Mouse (Mus musculus) hindbrain, embryonic 13.5 days (tissue): ENCODE data around the gene Acoxl. TPM values are rescaled to one million over a fixed set of nuclear protein-coding genes. Genes with fewer than 3 reads are reported as not detected.
A peak's percentile ranks its signal among the peaks of the same experiment; 100 is the strongest.

Source experiments
- ATAC-seq: fragments of 200-750 bp; cut with Nextera tagmentation; 2 replicates; pipeline ENCODE4 v1.8.0; 2017; ENCODE audit warnings: moderate TSS enrichment; ENCODE audit not compliant: low FRiP score
- H3K27ac ChIP-seq: fragments of 300-500 bp; sonication (generic); 2 replicates; pipeline ENCODE4 v1.5.1; 2015; ENCODE audit warnings: inconsistent platforms, mild to moderate bottlenecking, moderate library complexity
- H3K27me3 ChIP-seq: fragments of 300-500 bp; sonication (generic); 2 replicates; pipeline ENCODE4 v1.6.1; 2015; ENCODE audit warnings: mild to moderate bottlenecking, inconsistent platforms
- H3K36me3 ChIP-seq: fragments of 300-500 bp; sonication (generic); 2 replicates; pipeline ENCODE4 v1.6.1; 2015; ENCODE audit warnings: mild to moderate bottlenecking, inconsistent platforms
- H3K4me1 ChIP-seq: fragments of 300-500 bp; sonication (generic); replicated peaks from 2 replicates; pipeline ENCODE4 v1.6.1; 2015; ENCODE audit warnings: inconsistent platforms
- H3K4me2 ChIP-seq: fragments of 300-500 bp; sonication (generic); 2 replicates; pipeline ENCODE4 v1.6.1; 2015; ENCODE audit warnings: inconsistent platforms, mild to moderate bottlenecking, moderate library complexity
- H3K4me3 ChIP-seq: fragments of 300-500 bp; sonication (generic); 2 replicates; pipeline ENCODE4 v1.5.1; 2015; ENCODE audit warnings: mild to moderate bottlenecking, inconsistent platforms
- H3K9ac ChIP-seq: fragments of 300-500 bp; sonication (generic); 2 replicates; pipeline ENCODE4 v1.6.1; 2015; ENCODE audit warnings: mild to moderate bottlenecking, inconsistent platforms
- H3K9me3 ChIP-seq: fragments of 300-500 bp; sonication (generic); 2 replicates; pipeline ENCODE4 v1.6.1; 2016; ENCODE audit warnings: inconsistent platforms
- WGBS: fragments of 180-500 bp; shearing (Covaris S2); methylation state at CpG from one replicate; pipeline ENCODE4 v1.1.7; 2015; 5-methylcytosine and 5-hydroxymethylcytosine counted together
- polyA plus RNA-seq: library from polyadenylated mRNA; unstranded; fragments of >200 nt; fragmentation: Nextera tagmentation; extraction: Ambion mirVana; gene quantifications from 2 replicates; pipeline ENCODE4 v1.2.1, GENCODE M21; 2015

Acoxl gene
- polyA plus RNA-seq, 1 experiment from 2014 or later: not detected

GRCm38 (mm10) chr2:127846008-127846407 lies 7.3 kb downstream of the Acoxl start:
- no peaks in the 10 kb centered on the region for H3K36me3 ChIP-seq
- H3K4me1 ChIP-seq: no peaks in the 10 kb centered on the region
- no peak for ATAC-seq
- no peaks in the 10 kb centered on the region for H3K9me3 ChIP-seq
- H3K27ac ChIP-seq: no peak overlapping the region
- H3K9ac ChIP-seq: no peak overlapping the region
- no peak overlapping the region for H3K4me2 ChIP-seq
- H3K4me3 ChIP-seq: no peak overlapping the region
- no peaks in the 10 kb centered on the region for H3K27me3 ChIP-seq

GRCm38 (mm10) chr2:127846571-127846970 lies 7.9 kb downstream of the Acoxl start:
- H3K36me3 ChIP-seq: no peaks in the 10 kb centered on the region
- no peak overlapping the region for H3K9ac ChIP-seq
- H3K4me3 ChIP-seq: no peak overlapping the region
- no peaks in the 10 kb centered on the region for H3K27me3 ChIP-seq
- no peak overlapping the region for H3K4me2 ChIP-seq
- no peak for ATAC-seq
- no peaks in the 10 kb centered on the region for H3K9me3 ChIP-seq
- WGBS: 38% methylated on average over 1 of the region's 1 CpGs
- no peak overlapping the region for H3K27ac ChIP-seq
- H3K4me1 ChIP-seq: no peaks in the 10 kb centered on the region

GRCm38 (mm10) chr2:127850371-127850770 lies 11.7 kb downstream of the Acoxl start:
- 87% methylated on average over 2 of the region's 2 CpGs for WGBS
- Histone ChIP-seq H3K36me3 (no peaks in the 10 kb centered on the region), H3K9ac (no peak overlapping the region), H3K4me2 (no peak overlapping the region), H3K9me3 (no peaks in the 10 kb centered on the region), H3K27me3 (no peaks in the 10 kb centered on the region), H3K4me1 (no peaks in the 10 kb centered on the region), H3K27ac (no peak overlapping the region), H3K4me3 (no peak overlapping the region)
- no peak for ATAC-seq

GRCm38 (mm10) chr2:127854332-127854991 lies 15.8 kb downstream of the Acoxl start:
- Histone ChIP-seq H3K4me1 (no peaks in the 10 kb centered on the region), H3K4me2 (no peak overlapping the region), H3K27ac (no peak overlapping the region), H3K4me3 (no peak overlapping the region), H3K9ac (no peak overlapping the region), H3K27me3 (no peaks in the 10 kb centered on the region), H3K9me3 (no peaks in the 10 kb centered on the region), H3K36me3 (no peaks in the 10 kb centered on the region)
- 79% methylated on average over 2 of the region's 4 CpGs for WGBS
- peak; percentile 57 for ATAC-seq

GRCm38 (mm10) chr2:127864381-127864780 lies 25.7 kb downstream of the Acoxl start:
- no peaks in the 10 kb centered on the region for H3K36me3 ChIP-seq
- WGBS: 82% methylated on average over 4 of the region's 4 CpGs
- no peak for ATAC-seq
- H3K9me3 ChIP-seq: no peaks in the 10 kb centered on the region
- no peaks in the 10 kb centered on the region for H3K27me3 ChIP-seq
- H3K4me3 ChIP-seq: no peak overlapping the region
- H3K4me1 ChIP-seq: no peaks in the 10 kb centered on the region
- H3K27ac ChIP-seq: no peak overlapping the region
- no peak overlapping the region for H3K9ac ChIP-seq
- H3K4me2 ChIP-seq: no peak overlapping the region

- 89% methylated on average over 5 of the region's 5 CpGs for WGBS
- ATAC-seq: no peak
Observed at GRCm38 (mm10) chr2:127881063-127881462, 42.4 kb downstream of the Acoxl start.

GRCm38 (mm10) chr2:127889432-127889831 lies 50.8 kb downstream of the Acoxl start:
- Histone ChIP-seq H3K36me3 (no peaks in the 10 kb centered on the region), H3K9ac (no peak overlapping the region), H3K9me3 (no peaks in the 10 kb centered on the region), H3K27me3 (peaks cover 12% of the 10 kb centered on the region), H3K27ac (no peak overlapping the region), H3K4me2 (no peak overlapping the region), H3K4me3 (no peak overlapping the region), H3K4me1 (no peaks in the 10 kb centered on the region; the same call in 1 of the 2 replicates)
- 7% methylated on average over 6 of the region's 6 CpGs for whole genome bisulfite sequencing
- ATAC-seq: peak; percentile 71

More at GRCm38 (mm10) chr2:127881063-127881462, 42.4 kb downstream of the Acoxl start:
- no peaks in the 10 kb centered on the region for H3K9me3 ChIP-seq
- H3K9ac ChIP-seq: no peak overlapping the region
- no peaks in the 10 kb centered on the region for H3K36me3 ChIP-seq
- no peak overlapping the region for H3K4me2 ChIP-seq
- no peaks in the 10 kb centered on the region for H3K4me1 ChIP-seq
- no peaks in the 10 kb centered on the region for H3K27me3 ChIP-seq
- no peak overlapping the region for H3K4me3 ChIP-seq
- no peak overlapping the region for H3K27ac ChIP-seq

GRCm38 (mm10) chr2:127889979-127890378 lies 51.3 kb downstream of the Acoxl start:
- no peak overlapping the region for H3K27ac ChIP-seq
- peaks cover 3% of the 10 kb centered on the region; the same call in 1 of the 2 replicates for H3K4me1 ChIP-seq
- no peaks in the 10 kb centered on the region for H3K9me3 ChIP-seq
- H3K9ac ChIP-seq: no peak overlapping the region
- no peak overlapping the region for H3K4me3 ChIP-seq
- 95% methylated on average over 5 of the region's 5 CpGs for WGBS
- no peak overlapping the region for H3K4me2 ChIP-seq
- no peak for ATAC-seq
- no peaks in the 10 kb centered on the region for H3K36me3 ChIP-seq
- H3K27me3 ChIP-seq: peaks cover 12% of the 10 kb centered on the region

GRCm38 (mm10) chr2:127890526-127890925 lies 51.9 kb downstream of the Acoxl start:
- peaks cover 12% of the 10 kb centered on the region for H3K27me3 ChIP-seq
- H3K9ac ChIP-seq: no peak overlapping the region
- H3K36me3 ChIP-seq: no peaks in the 10 kb centered on the region
- H3K9me3 ChIP-seq: no peaks in the 10 kb centered on the region
- H3K4me3 ChIP-seq: no peak overlapping the region
- no peak overlapping the region for H3K4me2 ChIP-seq
- H3K27ac ChIP-seq: no peak overlapping the region
- 88% methylated on average over 8 of the region's 8 CpGs for WGBS
- H3K4me1 ChIP-seq: peaks cover 4% of the 10 kb centered on the region; the same call in 1 of the 2 replicates
- no peak for ATAC-seq

- no peak overlapping the region for H3K4me3 ChIP-seq
- H3K27ac ChIP-seq: no peak overlapping the region
- WGBS: 87% methylated on average over 3 of the region's 3 CpGs
- peaks cover 12% of the 10 kb centered on the region for H3K27me3 ChIP-seq
- ATAC-seq: no peak
- H3K4me1 ChIP-seq: peaks cover 4% of the 10 kb centered on the region; the same call in 1 of the 2 replicates
- H3K9me3 ChIP-seq: no peaks in the 10 kb centered on the region
- no peak overlapping the region for H3K4me2 ChIP-seq
- no peaks in the 10 kb centered on the region for H3K36me3 ChIP-seq
- no peak overlapping the region for H3K9ac ChIP-seq
Observed at GRCm38 (mm10) chr2:127891056-127891455, 52.4 kb downstream of the Acoxl start.

GRCm38 (mm10) chr2:127894890-127895289 lies 56.2 kb downstream of the Acoxl start:
- Histone ChIP-seq H3K4me2 (no peak overlapping the region), H3K4me3 (no peak overlapping the region), H3K9ac (no peak overlapping the region), H3K4me1 (peaks cover 4% of the 10 kb centered on the region; the same call in 1 of the 2 replicates), H3K27me3 (no peaks in the 10 kb centered on the region), H3K27ac (no peak overlapping the region), H3K36me3 (no peaks in the 10 kb centered on the region), H3K9me3 (no peaks in the 10 kb centered on the region)
- WGBS: 40% methylated on average over 6 of the region's 6 CpGs
- ATAC-seq: no peak

GRCm38 (mm10) chr2:127897718-127898117 lies 59.0 kb downstream of the Acoxl start:
- no peak overlapping the region for H3K9ac ChIP-seq
- WGBS: 63% methylated on average over 5 of the region's 5 CpGs
- no peak overlapping the region for H3K4me2 ChIP-seq

GRCm38 (mm10) chr2:127904918-127905317 lies 66.2 kb downstream of the Acoxl start:
- H3K27me3 ChIP-seq: 0 out of 2 replicates have a peak, but pooled peaks cover 7% of the 10 kb centered on the region
- ATAC-seq: no peak
- 86% methylated on average over 10 of the region's 10 CpGs for WGBS

More at GRCm38 (mm10) chr2:127897718-127898117, 59.0 kb downstream of the Acoxl start:
- no peaks in the 10 kb centered on the region for H3K27me3 ChIP-seq
- H3K9me3 ChIP-seq: no peaks in the 10 kb centered on the region
- H3K27ac ChIP-seq: no peak overlapping the region
- no peak for ATAC-seq
- H3K36me3 ChIP-seq: no peaks in the 10 kb centered on the region
- no peak overlapping the region for H3K4me3 ChIP-seq
- peaks cover 4% of the 10 kb centered on the region; the same call in 1 of the 2 replicates for H3K4me1 ChIP-seq

More at GRCm38 (mm10) chr2:127904918-127905317, 66.2 kb downstream of the Acoxl start:
- Histone ChIP-seq H3K9ac (no peak overlapping the region), H3K4me2 (no peak overlapping the region), H3K4me3 (no peak overlapping the region), H3K36me3 (no peaks in the 10 kb centered on the region), H3K9me3 (no peaks in the 10 kb centered on the region), H3K4me1 (peaks cover 13% of the 10 kb centered on the region; the same call in 1 of the 2 replicates), H3K27ac (no peak overlapping the region)
